Mouse (Mus musculus): ENCODE measurements at regions not wholly inside any gene's neighbourhood (a gene's known extent, or its start where the extent isn't known, plus 50 kb on each side); places are given as distances from the start of the nearest gene placed in this dataset.

- Histone ChIP-seq H3K4me3 (ENCODE audit: low read depth, low read length) (no peak overlapping the region), H3K36me3 (ENCODE audit: control insufficient read depth, insufficient read depth, low read length) (no peaks in the 10 kb centered on the region), H3K27ac (ENCODE audit: insufficient read depth, low read depth, low read length) (no peak overlapping the region), H3K4me1 (ENCODE audit: control insufficient read depth, insufficient read depth, insufficient read length, low read length) (peaks cover 3% of the 10 kb centered on the region), H3K27me3 (ENCODE audit: control insufficient read depth, insufficient read depth, low read length) (no peaks in the 10 kb centered on the region)
- TF ChIP-seq POLR2A (IDR thresholded peaks at IDR 0.05; ENCODE audit: low read depth, low read length) (no peak), CTCF (IDR thresholded peaks at IDR 0.05; ENCODE audit: extremely low read depth, insufficient read length, insufficient replicate concordance, low read depth, low read length) (no peak)
- 69% methylated on average over 9 of the region's 9 CpGs for WGBS
These were observed 76.7 kb downstream of the Trim29 start for GRCm38 (mm10) chr9:43387397-43387796.

- Histone ChIP-seq H3K27ac (ENCODE audit: insufficient read depth, low read depth, low read length) (no peak overlapping the region), H3K4me1 (ENCODE audit: control insufficient read depth, insufficient read depth, insufficient read length, low read length) (peaks cover 5% of the 10 kb centered on the region), H3K27me3 (ENCODE audit: control insufficient read depth, insufficient read depth, low read length) (no peaks in the 10 kb centered on the region), H3K4me3 (ENCODE audit: low read depth, low read length) (no peak overlapping the region), H3K36me3 (ENCODE audit: control insufficient read depth, insufficient read depth, low read length) (no peaks in the 10 kb centered on the region)
- 45% methylated on average over 9 of the region's 9 CpGs for WGBS
- TF ChIP-seq CTCF (IDR thresholded peaks at IDR 0.05; ENCODE audit: extremely low read depth, insufficient read length, insufficient replicate concordance, low read depth, low read length) (no peak), POLR2A (IDR thresholded peaks at IDR 0.05; ENCODE audit: low read depth, low read length) (no peak)
These were observed 78.9 kb downstream of the Trim29 start for GRCm38 (mm10) chr9:43389491-43390083.

- Histone ChIP-seq H3K4me1 (ENCODE audit: control insufficient read depth, insufficient read depth, insufficient read length, low read length) (peaks cover 5% of the 10 kb centered on the region), H3K4me3 (ENCODE audit: low read depth, low read length) (no peak overlapping the region), H3K27me3 (ENCODE audit: control insufficient read depth, insufficient read depth, low read length) (no peaks in the 10 kb centered on the region), H3K36me3 (ENCODE audit: control insufficient read depth, insufficient read depth, low read length) (no peaks in the 10 kb centered on the region), H3K27ac (ENCODE audit: insufficient read depth, low read depth, low read length) (peak overlapping the region; percentile 43; the same call in 1 of the 2 replicates)
- WGBS = 50% methylated on average over 6 of the region's 6 CpGs
- TF ChIP-seq POLR2A (IDR thresholded peaks at IDR 0.05; ENCODE audit: low read depth, low read length) = no peak
- TF ChIP-seq CTCF (IDR thresholded peaks at IDR 0.05; ENCODE audit: extremely low read depth, insufficient read length, insufficient replicate concordance, low read depth, low read length) = no peak
These were observed 81.9 kb downstream of the Trim29 start for GRCm38 (mm10) chr9:43392467-43393064.

- Histone ChIP-seq H3K4me1 (ENCODE audit: control insufficient read depth, insufficient read depth, insufficient read length, low read length) (peaks cover 5% of the 10 kb centered on the region), H3K36me3 (ENCODE audit: control insufficient read depth, insufficient read depth, low read length) (no peaks in the 10 kb centered on the region), H3K27me3 (ENCODE audit: control insufficient read depth, insufficient read depth, low read length) (no peaks in the 10 kb centered on the region), H3K27ac (ENCODE audit: insufficient read depth, low read depth, low read length) (no peak overlapping the region), H3K4me3 (ENCODE audit: low read depth, low read length) (no peak overlapping the region)
- no peak for TF ChIP-seq CTCF (IDR thresholded peaks at IDR 0.05; ENCODE audit: extremely low read depth, insufficient read length, insufficient replicate concordance, low read depth, low read length)
- TF ChIP-seq POLR2A (IDR thresholded peaks at IDR 0.05; ENCODE audit: low read depth, low read length) = no peak
- WGBS = 73% methylated on average over 5 of the region's 5 CpGs
These were observed 83.6 kb downstream of the Trim29 start for GRCm38 (mm10) chr9:43394204-43394603.

- WGBS = 49% methylated on average over 5 of the region's 5 CpGs
- Histone ChIP-seq H3K27me3 (ENCODE audit: control insufficient read depth, insufficient read depth, low read length) (no peaks in the 10 kb centered on the region), H3K4me3 (ENCODE audit: low read depth, low read length) (no peak overlapping the region), H3K27ac (ENCODE audit: insufficient read depth, low read depth, low read length) (no peak overlapping the region), H3K4me1 (ENCODE audit: control insufficient read depth, insufficient read depth, insufficient read length, low read length) (peaks cover 5% of the 10 kb centered on the region), H3K36me3 (ENCODE audit: control insufficient read depth, insufficient read depth, low read length) (no peaks in the 10 kb centered on the region)
- no peak for TF ChIP-seq POLR2A (IDR thresholded peaks at IDR 0.05; ENCODE audit: low read depth, low read length)
These were observed 84.6 kb downstream of the Trim29 start for GRCm38 (mm10) chr9:43395209-43395608.

- H3K27ac ChIP-seq (ENCODE audit: insufficient read depth, low read depth, low read length) = no peak overlapping the region
- TF ChIP-seq CTCF (IDR thresholded peaks at IDR 0.05; ENCODE audit: extremely low read depth, insufficient read length, insufficient replicate concordance, low read depth, low read length) = no peak
- no peak for TF ChIP-seq POLR2A (IDR thresholded peaks at IDR 0.05; ENCODE audit: low read depth, low read length)
- H3K4me3 ChIP-seq (ENCODE audit: low read depth, low read length) = no peak overlapping the region
- no peaks in the 10 kb centered on the region for H3K36me3 ChIP-seq (ENCODE audit: control insufficient read depth, insufficient read depth, low read length)
- peaks cover 5% of the 10 kb centered on the region for H3K4me1 ChIP-seq (ENCODE audit: control insufficient read depth, insufficient read depth, insufficient read length, low read length)
- no peaks in the 10 kb centered on the region for H3K27me3 ChIP-seq (ENCODE audit: control insufficient read depth, insufficient read depth, low read length)
These were observed 85.9 kb downstream of the Trim29 start for GRCm38 (mm10) chr9:43396566-43396965.

GRCm38 (mm10) chr9:43408493-43408892, 97.8 kb downstream of the Trim29 start:
- Histone ChIP-seq H3K4me1 (ENCODE audit: control insufficient read depth, insufficient read depth, insufficient read length, low read length) (peaks cover 2% of the 10 kb centered on the region; the same call in 1 of the 2 replicates), H3K4me3 (ENCODE audit: low read depth, low read length) (no peak overlapping the region), H3K36me3 (ENCODE audit: control insufficient read depth, insufficient read depth, low read length) (no peaks in the 10 kb centered on the region), H3K27me3 (ENCODE audit: control insufficient read depth, insufficient read depth, low read length) (no peaks in the 10 kb centered on the region), H3K27ac (ENCODE audit: insufficient read depth, low read depth, low read length) (0 out of 2 replicates have a peak overlapping the region, but pooled peaks have one; percentile 22)
- 76% methylated on average over 6 of the region's 6 CpGs for WGBS
- TF ChIP-seq CTCF (IDR thresholded peaks at IDR 0.05; ENCODE audit: extremely low read depth, insufficient read length, insufficient replicate concordance, low read depth, low read length) (no peak), POLR2A (IDR thresholded peaks at IDR 0.05; ENCODE audit: low read depth, low read length) (no peak)

Data from small intestine, adult 2 months (tissue).